8 mouse cellular contexts compared by ENCODE assay signal in genomic region chr16:28753124-28753917, GRCm38 (mm10). TPM values are rescaled to one million over a fixed set of nuclear protein-coding genes. Genes with fewer than 3 reads are reported as not detected.
DNase-seq lines count a peak whose midpoint lies in the region; ATAC-seq and TF ChIP-seq lines count a peak whose summit lies in the region.

No protein-coding gene starts in this region.

- H3K9ac ChIP-seq in intestine, embryonic 15.5 days: no peak overlapping the region
- H3K9ac ChIP-seq in midbrain, embryonic 15.5 days: peak overlapping the region; percentile 64
- H3K9ac ChIP-seq in stomach, embryonic 16.5 days (ENCODE audit: low read length): peak overlapping the region; percentile 47; the same call in 1 of the 2 replicates

- no peak overlapping the region for H3K27ac ChIP-seq in cortical plate, adult 2 months (ENCODE audit: insufficient read depth, low read length)
- no peak overlapping the region for H3K27ac ChIP-seq in intestine, embryonic 15.5 days
- H3K27ac ChIP-seq in midbrain, embryonic 15.5 days: peak overlapping the region; percentile 80
- H3K27ac ChIP-seq in stomach, embryonic 16.5 days (ENCODE audit: low read length): no peak overlapping the region

- H3K4me3 ChIP-seq in cortical plate, adult 2 months (ENCODE audit: insufficient read depth, low read length): peak overlapping the region; percentile 78
- peak overlapping the region; percentile 22 for H3K4me3 ChIP-seq in intestine, embryonic 15.5 days (replicated peaks)
- peak overlapping the region; percentile 55 for H3K4me3 ChIP-seq in midbrain, embryonic 15.5 days
- H3K4me3 ChIP-seq in stomach, embryonic 16.5 days (replicated peaks; ENCODE audit: low read length): peak overlapping the region; percentile 39

- H3K27me3 ChIP-seq in intestine, embryonic 15.5 days (replicated peaks): peaks cover 3% of the 10 kb centered on the region; the same call in 1 of the 2 replicates
- no peaks in the 10 kb centered on the region for H3K27me3 ChIP-seq in midbrain, embryonic 15.5 days (replicated peaks)
- no peaks in the 10 kb centered on the region for H3K27me3 ChIP-seq in stomach, embryonic 16.5 days (ENCODE audit: control insufficient read depth, insufficient read depth, low read length)

- no peaks in the 10 kb centered on the region for H3K36me3 ChIP-seq in intestine, embryonic 15.5 days
- H3K36me3 ChIP-seq in midbrain, embryonic 15.5 days (replicated peaks): no peaks in the 10 kb centered on the region
- H3K36me3 ChIP-seq in stomach, embryonic 16.5 days (ENCODE audit: control insufficient read depth, insufficient read depth, low read length): no peaks in the 10 kb centered on the region

- under 1% methylated on average over 33 of the region's 33 CpGs for WGBS in intestine, embryonic 15.5 days
- WGBS in midbrain, embryonic 15.5 days: under 1% methylated on average over 33 of the region's 33 CpGs
- under 1% methylated on average over 33 of the region's 33 CpGs for WGBS in stomach, embryonic 16.5 days

- TF ChIP-seq CTCF in cortical plate, adult 2 months (IDR thresholded peaks at IDR 0.05; ENCODE audit: extremely low read depth, insufficient read depth, low read length): no peak

- peak overlapping the region; percentile 57 for H3K4me2 ChIP-seq in intestine, embryonic 15.5 days (replicated peaks)
- peak overlapping the region; percentile 81 for H3K4me2 ChIP-seq in midbrain, embryonic 15.5 days
- peak overlapping the region; percentile 60 for H3K4me2 ChIP-seq in stomach, embryonic 16.5 days (ENCODE audit: low read depth, low read length)

- ATAC-seq in intestine, embryonic 15.5 days: peak; percentile 97
- peak; percentile 98 for ATAC-seq in midbrain, embryonic 15.5 days (replicated peaks)
- ATAC-seq in stomach, embryonic 16.5 days (ENCODE audit: insufficient read depth, low FRiP score): peak; percentile 90; the same call in 1 of the 2 replicates
- no peak for ATAC-seq in inflammation-experienced regulatory T-cells, adult 6 months

- TF ChIP-seq POLR2A in cortical plate, adult 2 months (IDR thresholded peaks at IDR 0.05; ENCODE audit: extremely low read depth, insufficient read depth, low read length): peak; percentile 95

- no peaks in the 10 kb centered on the region for H3K9me3 ChIP-seq in intestine, embryonic 15.5 days
- H3K9me3 ChIP-seq in midbrain, embryonic 15.5 days: no peaks in the 10 kb centered on the region
- no peaks in the 10 kb centered on the region for H3K9me3 ChIP-seq in stomach, embryonic 16.5 days (replicated peaks; ENCODE audit: control insufficient read depth, low read length)

- peak; percentile 46 for DNase-seq in adrenal gland, adult 2 months
- peak; percentile 31 for DNase-seq in gastrocnemius, postnatal 25 days
- DNase-seq in left cerebral cortex, adult 8-10 months (ENCODE audit: low spot score in 2 of 2): peak; percentile 70 to 84

- H3K4me1 ChIP-seq in cortical plate, adult 2 months (ENCODE audit: control insufficient read depth, insufficient read depth, low read length): no peaks in the 10 kb centered on the region; the same call in 1 of the 2 replicates
- H3K4me1 ChIP-seq in intestine, embryonic 15.5 days (replicated peaks): peaks cover 5% of the 10 kb centered on the region; the same call in 1 of the 2 replicates
- 0 out of 2 replicates have a peak, but pooled peaks cover 9% of the 10 kb centered on the region for H3K4me1 ChIP-seq in midbrain, embryonic 15.5 days
- no peaks in the 10 kb centered on the region for H3K4me1 ChIP-seq in stomach, embryonic 16.5 days (ENCODE audit: control insufficient read depth, insufficient read depth, low read length)

RNA-seq across cellular contexts. Expression of gene Fgf12, which starts 0.5 kb away (rescaled TPM):
- total RNA-seq in adrenal gland, adult 2 months (2021): 1 to 10 TPM; 2.6 to 3.6 TPM
- 0.41 and 1.1 TPM in 2 replicates for polyA plus RNA-seq in adrenal gland, adult 2 months (2012; rRNA removed)
- polyA plus RNA-seq in cortical plate, adult 2 months (2012; rRNA removed): 136 and 140 TPM in 2 replicates
- total RNA-seq in gastrocnemius, postnatal 25 days (2021): under 1 TPM in 1 of 2 experiments, not detected in 1; 0.48 TPM
- 0.34 and 0.72 TPM in 2 replicates for polyA plus RNA-seq in intestine, embryonic 15.5 days (2015; fragmentation: Nextera tagmentation; extraction: Ambion mirVana)
- 100 to 1,000 TPM; 272 to 312 (median 287) TPM for total RNA-seq in left cerebral cortex, adult 8-10 months (2022)
- 33.2 and 34.6 TPM in 2 replicates for polyA plus RNA-seq in midbrain, embryonic 15.5 days (2015; fragmentation: Nextera tagmentation; extraction: Ambion mirVana)
- 1.1 and 2.6 TPM in 2 replicates for polyA plus RNA-seq in stomach, embryonic 16.5 days (2015; fragmentation: Nextera tagmentation; extraction: Ambion mirVana)
- polyA plus RNA-seq in inflammation-experienced regulatory T-cells, adult 6 months (2017; shearing (Covaris generic)): under 1 TPM in 1 of 3 experiments, not detected in 2; 0.30 TPM

Comparison
In these comparisons a context has a peak if more than half of its experiments do, and no peak if none do; other contexts are left out.
1. H3K4me3 ChIP-seq: peak in every context shown above with its lines; median percentile 78 in cortical plate, adult 2 months; 55 in midbrain, embryonic 15.5 days; 39 in stomach, embryonic 16.5 days; 22 in intestine, embryonic 15.5 days.